Mouse (Mus musculus) spleen, adult 2 months (tissue): ENCODE data around the gene Morc1. TPM values are rescaled to one million over a fixed set of nuclear protein-coding genes. Genes with fewer than 3 reads are reported as not detected.

Experiments
- DNase-seq, 2 experiments: peaks; one replicate each; pipeline versions ENCODE4 v3.0.0 to v3.0.0-alpha.2; 2012 to 2021; ENCODE audit warnings: low spot score in 2 of 2, low read depth in 1 of 2
- H3K27ac ChIP-seq: fragments of 200-500 bp; 2 replicates; pipeline ENCODE4 v1.5.1; 2012; ENCODE audit warnings: low read length, inconsistent platforms; ENCODE audit not compliant: insufficient read depth
- H3K27me3 ChIP-seq: fragments of 200-500 bp; 2 replicates; pipeline ENCODE4 v1.6.1; 2012; ENCODE audit warnings: mild to moderate bottlenecking, moderate library complexity, low read length, inconsistent platforms; ENCODE audit not compliant: control insufficient read depth, insufficient read depth
- H3K36me3 ChIP-seq: fragments of 200-500 bp; 2 replicates; pipeline ENCODE4 v1.6.1; 2012; ENCODE audit warnings: mild to moderate bottlenecking, low read length, inconsistent platforms; ENCODE audit not compliant: control insufficient read depth, insufficient read depth
- H3K4me1 ChIP-seq: fragments of 200-500 bp; 2 replicates; pipeline ENCODE4 v1.6.1; 2011; ENCODE audit warnings: inconsistent platforms; ENCODE audit not compliant: control insufficient read depth, insufficient read depth, insufficient read length
- H3K4me3 ChIP-seq: fragments of 200-500 bp; 2 replicates; pipeline ENCODE4 v1.5.1; 2011; ENCODE audit warnings: mild to moderate bottlenecking, inconsistent platforms; ENCODE audit not compliant: insufficient read depth, insufficient read length; ENCODE audit errors: extremely low read depth
- CTCF ChIP-seq: fragments of 200-500 bp; IDR thresholded peaks from 2 replicates; pipeline ENCODE4 v1.5.1; 2011; ENCODE audit warnings: mild to moderate bottlenecking, inconsistent platforms; ENCODE audit not compliant: insufficient read depth, insufficient read length, insufficient replicate concordance; ENCODE audit errors: extremely low read depth
- POLR2A ChIP-seq: fragments of 200-500 bp; IDR thresholded peaks from 2 replicates; pipeline ENCODE4 v1.6.1; 2011; ENCODE audit warnings: low read depth, low read length, inconsistent platforms
- WGBS: fragments of 180-500 bp; shearing (Covaris S2); methylation state at CpG from one replicate; pipeline ENCODE4 v1.1.7; 2018; 5-methylcytosine and 5-hydroxymethylcytosine counted together
- polyA plus RNA-seq: library from polyadenylated mRNA; depleted of rRNA; stranded (reverse); fragments of >200 nt; gene quantifications from 2 replicates; pipeline ENCODE4 v1.2.3, GENCODE M21; 2012

Morc1 gene
- polyA plus RNA-seq, 1 experiment = not detected

GRCm38 (mm10) chr16:48603735-48604211 lies 172.7 kb downstream of the Morc1 start:
- Histone ChIP-seq H3K27me3 (no peaks in the 10 kb centered on the region), H3K27ac (no peak overlapping the region), H3K4me1 (no peaks in the 10 kb centered on the region), H3K4me3 (no peak overlapping the region), H3K36me3 (no peaks in the 10 kb centered on the region)
- 91% methylated on average over 2 of the region's 2 CpGs for WGBS
- TF ChIP-seq POLR2A (no peak), CTCF (no peak)
- DNase-seq = no peak

GRCm38 (mm10) chr16:48606476-48607038 lies 175.5 kb downstream of the Morc1 start:
- Histone ChIP-seq H3K4me3 (no peak overlapping the region), H3K4me1 (no peaks in the 10 kb centered on the region), H3K27me3 (no peaks in the 10 kb centered on the region), H3K27ac (no peak overlapping the region), H3K36me3 (no peaks in the 10 kb centered on the region)
- TF ChIP-seq CTCF (no peak), POLR2A (no peak)
- 78% methylated on average over 4 of the region's 4 CpGs for WGBS
- DNase-seq = no peak

GRCm38 (mm10) chr16:48608224-48608623 lies 177.2 kb downstream of the Morc1 start:
- no peaks in the 10 kb centered on the region for H3K36me3 ChIP-seq
- H3K4me3 ChIP-seq = no peak overlapping the region
- H3K4me1 ChIP-seq = no peaks in the 10 kb centered on the region
- no peaks in the 10 kb centered on the region for H3K27me3 ChIP-seq
- H3K27ac ChIP-seq = no peak overlapping the region
- TF ChIP-seq POLR2A (no peak), CTCF (no peak)
- DNase-seq = no peak
- 91% methylated on average over 3 of the region's 3 CpGs for WGBS

- WGBS = 32% methylated on average over 1 of the region's 1 CpGs
- Histone ChIP-seq H3K4me3 (no peak overlapping the region), H3K4me1 (no peaks in the 10 kb centered on the region), H3K27ac (no peak overlapping the region), H3K27me3 (no peaks in the 10 kb centered on the region), H3K36me3 (no peaks in the 10 kb centered on the region)
- no peak for DNase-seq
- TF ChIP-seq POLR2A (no peak), CTCF (no peak)
Measured at GRCm38 (mm10) chr16:48610866-48611265, 179.8 kb downstream of the Morc1 start.

GRCm38 (mm10) chr16:48611436-48611835 lies 180.4 kb downstream of the Morc1 start:
- no peaks in the 10 kb centered on the region for H3K4me1 ChIP-seq
- no peak overlapping the region for H3K27ac ChIP-seq
- no peak for DNase-seq
- WGBS = 91% methylated on average over 2 of the region's 2 CpGs
- no peak overlapping the region for H3K4me3 ChIP-seq
- TF ChIP-seq CTCF = no peak
- TF ChIP-seq POLR2A = no peak
- H3K36me3 ChIP-seq = no peaks in the 10 kb centered on the region
- H3K27me3 ChIP-seq = no peaks in the 10 kb centered on the region

GRCm38 (mm10) chr16:48613783-48614182 lies 182.7 kb downstream of the Morc1 start:
- TF ChIP-seq CTCF (no peak), POLR2A (no peak)
- WGBS = 97% methylated on average over 1 of the region's 1 CpGs
- DNase-seq = no peak

GRCm38 (mm10) chr16:48620510-48620909 lies 189.5 kb downstream of the Morc1 start:
- 81% methylated on average over 8 of the region's 8 CpGs for WGBS
- H3K27me3 ChIP-seq = no peaks in the 10 kb centered on the region

More at GRCm38 (mm10) chr16:48613783-48614182, 182.7 kb downstream of the Morc1 start:
- Histone ChIP-seq H3K36me3 (no peaks in the 10 kb centered on the region), H3K27ac (no peak overlapping the region), H3K4me3 (no peak overlapping the region), H3K27me3 (no peaks in the 10 kb centered on the region), H3K4me1 (no peaks in the 10 kb centered on the region)

More at GRCm38 (mm10) chr16:48620510-48620909, 189.5 kb downstream of the Morc1 start:
- H3K4me3 ChIP-seq = no peak overlapping the region
- H3K27ac ChIP-seq = no peak overlapping the region
- TF ChIP-seq CTCF (no peak), POLR2A (no peak)
- DNase-seq = no peak
- no peaks in the 10 kb centered on the region for H3K36me3 ChIP-seq
- H3K4me1 ChIP-seq = no peaks in the 10 kb centered on the region
